Comparison of ENCODE assay signal across 9 mouse cellular contexts in the genomic region with DNA sequence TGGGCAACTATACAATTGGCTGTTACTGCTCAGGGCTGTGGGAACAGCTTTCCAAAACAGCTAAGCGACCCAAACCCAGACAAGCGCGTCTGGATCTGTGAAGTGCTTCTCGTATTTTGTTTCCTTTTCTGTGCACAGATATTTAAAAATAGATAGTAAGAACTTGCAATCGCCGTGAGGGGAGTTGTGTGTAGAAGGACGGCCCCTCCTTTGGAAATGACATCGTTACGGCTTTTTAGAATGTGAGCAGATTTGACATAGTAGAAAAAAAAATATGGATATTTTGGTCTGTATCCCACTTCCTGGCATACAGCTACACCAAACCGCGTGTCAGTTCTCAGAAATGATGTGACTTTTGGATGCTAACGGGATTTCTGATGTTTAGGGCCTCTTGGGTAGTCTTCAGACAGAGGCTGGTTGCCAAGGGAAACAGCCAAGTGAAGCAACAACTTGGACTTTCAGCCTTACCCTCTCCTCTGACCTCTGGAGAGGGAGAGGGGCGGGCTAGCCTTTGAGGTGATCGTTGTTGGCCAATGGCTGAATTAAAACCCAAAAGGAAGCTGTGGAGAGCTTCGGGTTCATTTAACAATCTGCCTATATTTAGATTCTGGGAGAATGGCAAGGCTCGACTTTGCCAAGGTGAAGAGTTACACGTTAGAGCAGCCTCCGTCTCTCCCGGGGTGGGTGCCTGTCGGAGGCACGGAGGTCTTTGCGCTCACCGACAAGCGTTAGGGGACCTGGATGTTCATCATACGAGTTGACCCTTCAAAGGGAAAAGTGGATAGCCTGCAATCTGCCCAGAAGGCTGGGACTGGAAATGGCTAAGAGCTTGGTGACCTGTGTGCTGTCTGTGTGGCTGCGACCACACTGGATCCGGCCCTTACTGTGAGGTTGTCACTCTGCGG. TPM values are rescaled to one million over a fixed set of nuclear protein-coding genes. Genes with fewer than 3 reads are reported as not detected.
DNase-seq lines count a peak whose midpoint lies in the region; ATAC-seq lines count a peak whose summit lies in the region.
"Had no signal": no experiment of that assay in that cellular context is flagged by ENCODE, and none has a peak within 500 bp of the region (broad histone marks: within the 10 kb centered on the region; RNA-seq: fewer than 3 reads in every experiment).

No protein-coding gene starts in this region.

- 0 out of 2 replicates have a peak overlapping the region, but pooled peaks have one; percentile 14 for H3K27ac ChIP-seq in embryonic facial prominence, embryonic 15.5 days (replicated peaks)
- no peak overlapping the region for H3K27ac ChIP-seq in midbrain, embryonic 11.5 days (ENCODE audit: low read depth, low read length)

- ATAC-seq in embryonic facial prominence, embryonic 15.5 days (ENCODE audit: insufficient number of reproducible peaks, low FRiP score, low TSS enrichment, low read depth), result no peak; the same call in 1 of the 2 replicates
- ATAC-seq in midbrain, embryonic 11.5 days (ENCODE audit: low FRiP score), result no peak
- ATAC-seq: Patski had no signal

- no peak overlapping the region for H3K9ac ChIP-seq in embryonic facial prominence, embryonic 15.5 days
- H3K9ac ChIP-seq in midbrain, embryonic 11.5 days (ENCODE audit: low read length), result no peak overlapping the region

- DNase-seq in left cerebral cortex, postnatal 10 days (ENCODE audit: extremely low spot score in 1 of 2, low spot score in 2 of 2), result peak; percentile 45 to 69
- DNase-seq in left cerebral cortex, postnatal 36 days (ENCODE audit: low spot score in 2 of 2), result no peak
- peak; percentile 34 to 45 for DNase-seq in heart, postnatal 14 days
- peak; percentile 72 to 84 for DNase-seq in kidney, postnatal 25 days
- DNase-seq in midbrain, embryonic 11.5 days (ENCODE audit: low spot score, missing footprints), result no peak
- DNase-seq in thymus, postnatal 10 days (ENCODE audit: low spot score in 2 of 2), result no peak
- no peak for DNase-seq in thymus, postnatal 36 days

- no peaks in the 10 kb centered on the region for H3K27me3 ChIP-seq in embryonic facial prominence, embryonic 15.5 days
- H3K27me3 ChIP-seq in midbrain, embryonic 11.5 days (ENCODE audit: control insufficient read depth, insufficient read depth, low read length), result no peaks in the 10 kb centered on the region
- H3K27me3 ChIP-seq: Patski had no signal

- H3K4me1 ChIP-seq in embryonic facial prominence, embryonic 15.5 days, result peaks cover 10% of the 10 kb centered on the region
- peaks cover 16% of the 10 kb centered on the region for H3K4me1 ChIP-seq in midbrain, embryonic 11.5 days (ENCODE audit: control insufficient read depth, insufficient read depth, low read length)

- H3K4me2 ChIP-seq in embryonic facial prominence, embryonic 15.5 days (replicated peaks), result peak overlapping the region; percentile 19; the same call in 1 of the 2 replicates
- H3K4me2 ChIP-seq in midbrain, embryonic 11.5 days, result peak overlapping the region; percentile 35

- peak overlapping the region; percentile 16 for H3K4me3 ChIP-seq in embryonic facial prominence, embryonic 15.5 days (replicated peaks)
- peak overlapping the region; percentile 11; the same call in 1 of the 2 replicates for H3K4me3 ChIP-seq in midbrain, embryonic 11.5 days (ENCODE audit: low read depth, low read length)

- H3K9me3 ChIP-seq in embryonic facial prominence, embryonic 15.5 days (replicated peaks), result no peaks in the 10 kb centered on the region
- H3K9me3 ChIP-seq in midbrain, embryonic 11.5 days (ENCODE audit: control insufficient read depth, low read length), result no peaks in the 10 kb centered on the region

- intact Hi-C loops in left cerebral cortex, postnatal 10 days (cut with DNase I), result no loop called here
- intact Hi-C loops in left cerebral cortex, postnatal 36 days (cut with DNase I), result no loop called here
- intact Hi-C loops in heart, postnatal 14 days (cut with DNase I), result loop anchor here (10.0 kb wide), 1 partner anchor 174 kb away; no protein-coding TSS in a partner anchor

- H3K36me3 ChIP-seq in embryonic facial prominence, embryonic 15.5 days, result no peaks in the 10 kb centered on the region
- no peaks in the 10 kb centered on the region for H3K36me3 ChIP-seq in midbrain, embryonic 11.5 days (ENCODE audit: control insufficient read depth, insufficient read depth, low read length)

- WGBS in embryonic facial prominence, embryonic 15.5 days, result 52% methylated on average over 28 of the region's 28 CpGs
- 46% methylated on average over 28 of the region's 28 CpGs for WGBS in midbrain, embryonic 11.5 days

RNA-seq across cellular contexts. Expression of a gene that starts 7.2 kb away (rescaled TPM):
- total RNA-seq in left cerebral cortex, postnatal 10 days (2021), result not detected
- not detected for total RNA-seq in left cerebral cortex, postnatal 36 days (2021)
- 0.51 TPM in 1 of 2 replicates, not detected in the other for polyA plus RNA-seq in embryonic facial prominence, embryonic 15.5 days (2015; fragmentation: Nextera tagmentation; extraction: Ambion mirVana)
- total RNA-seq in heart, postnatal 14 days (2021), result not detected
- not detected in 2 replicates for polyA plus RNA-seq in midbrain, embryonic 11.5 days (2014; fragmentation: Nextera tagmentation; extraction: Ambion mirVana)

Comparison
In these comparisons a context has a peak if more than half of its experiments do, and no peak if none do; other contexts are left out.
1. DNase-seq: peak in left cerebral cortex, postnatal 10 days (2 of 2), heart, postnatal 14 days (2 of 2) and kidney, postnatal 25 days (2 of 2); none in left cerebral cortex, postnatal 36 days (0 of 2), midbrain, embryonic 11.5 days (single experiment), thymus, postnatal 10 days (0 of 2) and thymus, postnatal 36 days (0 of 2).